Mouse (Mus musculus) WW6 (cell line): ENCODE data around the gene Clybl.

Experiments used
- DNase-seq: peaks from one replicate; pipeline ENCODE4 v3.0.0-alpha.2; 2013; ENCODE audit warnings: low read depth, low spot score

The Clybl gene

GRCm38 (mm10) chr14:122384447-122385237 lies 203.1 kb downstream of the Clybl start:
- no peak for DNase-seq

- DNase-seq = no peak
Measured at GRCm38 (mm10) chr14:122385238-122385534, 203.7 kb downstream of the Clybl start.

- DNase-seq = no peak
Measured at GRCm38 (mm10) chr14:122385758-122386157, 204.3 kb downstream of the Clybl start.

GRCm38 (mm10) chr14:122386281-122387130 lies 205.0 kb downstream of the Clybl start:
- DNase-seq = no peak

- DNase-seq = no peak
Measured at GRCm38 (mm10) chr14:122387781-122388180, 206.3 kb downstream of the Clybl start.

- DNase-seq = no peak
Measured at GRCm38 (mm10) chr14:122388431-122389031, 207.0 kb downstream of the Clybl start.

- DNase-seq = no peak
Measured at GRCm38 (mm10) chr14:122389684-122390370, 208.3 kb downstream of the Clybl start.

GRCm38 (mm10) chr14:122390935-122391334 lies 209.4 kb downstream of the Clybl start:
- no peak for DNase-seq

GRCm38 (mm10) chr14:122393119-122393518 lies 211.6 kb downstream of the Clybl start:
- no peak for DNase-seq

GRCm38 (mm10) chr14:122398676-122399075 lies 217.2 kb downstream of the Clybl start:
- no peak for DNase-seq

- no peak for DNase-seq
Measured at GRCm38 (mm10) chr14:122399906-122400305, 218.4 kb downstream of the Clybl start.

- DNase-seq = no peak
Measured at GRCm38 (mm10) chr14:122401886-122402285, 220.4 kb downstream of the Clybl start.

- no peak for DNase-seq
Measured at GRCm38 (mm10) chr14:122402716-122403258, 221.3 kb downstream of the Clybl start.

GRCm38 (mm10) chr14:122403422-122403940 lies 222.0 kb downstream of the Clybl start:
- DNase-seq = no peak

GRCm38 (mm10) chr14:122404596-122405154 lies 223.2 kb downstream of the Clybl start:
- DNase-seq = no peak

GRCm38 (mm10) chr14:122405236-122405635 lies 223.7 kb downstream of the Clybl start:
- DNase-seq = no peak

GRCm38 (mm10) chr14:122405897-122406540 lies 224.5 kb downstream of the Clybl start:
- DNase-seq = no peak

GRCm38 (mm10) chr14:122406541-122407219 lies 225.2 kb downstream of the Clybl start:
- no peak for DNase-seq

- no peak for DNase-seq
Measured at GRCm38 (mm10) chr14:122412841-122413541, 231.5 kb downstream of the Clybl start.
